Mouse (Mus musculus): Measurements from ENCODE around the gene B3gnt2. TPM values are rescaled to one million over a fixed set of nuclear protein-coding genes. Genes with fewer than 3 reads are reported as not detected.

The B3gnt2 gene
- polyA plus RNA-seq, 1 experiment from 2014 or later, result 2.9 TPM

GRCm38 (mm10) chr11:22848649-22849195, 12.0 kb downstream of the B3gnt2 start:
- H3K27ac ChIP-seq (ENCODE audit: low read depth, low read length), result no peak overlapping the region
- H3K9ac ChIP-seq (ENCODE audit: low read depth, low read length), result no peak overlapping the region
- no peaks in the 10 kb centered on the region for H3K36me3 ChIP-seq (ENCODE audit: control insufficient read depth, insufficient read depth, low read length)
- no peaks in the 10 kb centered on the region for H3K27me3 ChIP-seq (ENCODE audit: control insufficient read depth, insufficient read depth, low read length)
- H3K9me3 ChIP-seq (replicated peaks; ENCODE audit: control insufficient read depth, low read length), result no peaks in the 10 kb centered on the region
- peaks cover 37% of the 10 kb centered on the region for H3K4me1 ChIP-seq (ENCODE audit: control insufficient read depth, insufficient read depth, low read length)
- ATAC-seq (replicated peaks; ENCODE audit: insufficient number of reproducible peaks, low FRiP score, low TSS enrichment), result no peak
- no peak overlapping the region for H3K4me2 ChIP-seq
- WGBS (ENCODE audit: insufficient replicate concordance), result 73% methylated on average over 5 of the region's 5 CpGs
- no peak overlapping the region for H3K4me3 ChIP-seq (ENCODE audit: low read depth, low read length)

GRCm38 (mm10) chr11:22847732-22848648, 12.8 kb downstream of the B3gnt2 start:
- no peak for ATAC-seq (replicated peaks; ENCODE audit: insufficient number of reproducible peaks, low FRiP score, low TSS enrichment)
- no peak overlapping the region for H3K4me2 ChIP-seq
- peaks cover 34% of the 10 kb centered on the region for H3K4me1 ChIP-seq (ENCODE audit: control insufficient read depth, insufficient read depth, low read length)
- no peaks in the 10 kb centered on the region for H3K9me3 ChIP-seq (replicated peaks; ENCODE audit: control insufficient read depth, low read length)
- no peak overlapping the region for H3K4me3 ChIP-seq (ENCODE audit: low read depth, low read length)
- 45% methylated on average over 8 of the region's 8 CpGs for WGBS (ENCODE audit: insufficient replicate concordance)
- H3K36me3 ChIP-seq (ENCODE audit: control insufficient read depth, insufficient read depth, low read length), result no peaks in the 10 kb centered on the region
- H3K9ac ChIP-seq (ENCODE audit: low read depth, low read length), result no peak overlapping the region
- no peak overlapping the region for H3K27ac ChIP-seq (ENCODE audit: low read depth, low read length)
- no peaks in the 10 kb centered on the region for H3K27me3 ChIP-seq (ENCODE audit: control insufficient read depth, insufficient read depth, low read length)

- H3K27ac ChIP-seq (ENCODE audit: low read depth, low read length), result no peak overlapping the region
- H3K4me2 ChIP-seq, result no peak overlapping the region
- WGBS (ENCODE audit: insufficient replicate concordance), result 35% methylated on average over 8 of the region's 8 CpGs
- no peak overlapping the region for H3K4me3 ChIP-seq (ENCODE audit: low read depth, low read length)
- peaks cover 34% of the 10 kb centered on the region for H3K4me1 ChIP-seq (ENCODE audit: control insufficient read depth, insufficient read depth, low read length)
- no peaks in the 10 kb centered on the region for H3K36me3 ChIP-seq (ENCODE audit: control insufficient read depth, insufficient read depth, low read length)
- H3K27me3 ChIP-seq (ENCODE audit: control insufficient read depth, insufficient read depth, low read length), result no peaks in the 10 kb centered on the region
- no peak overlapping the region for H3K9ac ChIP-seq (ENCODE audit: low read depth, low read length)
- ATAC-seq (replicated peaks; ENCODE audit: insufficient number of reproducible peaks, low FRiP score, low TSS enrichment), result no peak
- no peaks in the 10 kb centered on the region for H3K9me3 ChIP-seq (replicated peaks; ENCODE audit: control insufficient read depth, low read length)
Observed at GRCm38 (mm10) chr11:22846960-22847731, 13.6 kb downstream of the B3gnt2 start.

- Histone ChIP-seq H3K9me3 (replicated peaks; ENCODE audit: control insufficient read depth, low read length) (no peaks in the 10 kb centered on the region), H3K9ac (ENCODE audit: low read depth, low read length) (no peak overlapping the region), H3K36me3 (ENCODE audit: control insufficient read depth, insufficient read depth, low read length) (no peaks in the 10 kb centered on the region)
Observed at GRCm38 (mm10) chr11:22846093-22846835, 14.5 kb downstream of the B3gnt2 start.

GRCm38 (mm10) chr11:22844754-22845718, 15.7 kb downstream of the B3gnt2 start:
- Histone ChIP-seq H3K9ac (ENCODE audit: low read depth, low read length) (no peak overlapping the region), H3K36me3 (ENCODE audit: control insufficient read depth, insufficient read depth, low read length) (no peaks in the 10 kb centered on the region), H3K27ac (ENCODE audit: low read depth, low read length) (no peak overlapping the region), H3K27me3 (ENCODE audit: control insufficient read depth, insufficient read depth, low read length) (no peaks in the 10 kb centered on the region), H3K4me2 (no peak overlapping the region), H3K9me3 (replicated peaks; ENCODE audit: control insufficient read depth, low read length) (no peaks in the 10 kb centered on the region), H3K4me1 (ENCODE audit: control insufficient read depth, insufficient read depth, low read length) (peaks cover 30% of the 10 kb centered on the region), H3K4me3 (ENCODE audit: low read depth, low read length) (no peak overlapping the region)
- no peak for ATAC-seq (replicated peaks; ENCODE audit: insufficient number of reproducible peaks, low FRiP score, low TSS enrichment)
- 48% methylated on average over 4 of the region's 4 CpGs for WGBS (ENCODE audit: insufficient replicate concordance)

More at GRCm38 (mm10) chr11:22846093-22846835, 14.5 kb downstream of the B3gnt2 start:
- peaks cover 34% of the 10 kb centered on the region for H3K4me1 ChIP-seq (ENCODE audit: control insufficient read depth, insufficient read depth, low read length)
- H3K27me3 ChIP-seq (ENCODE audit: control insufficient read depth, insufficient read depth, low read length), result no peaks in the 10 kb centered on the region
- no peak overlapping the region for H3K4me3 ChIP-seq (ENCODE audit: low read depth, low read length)
- ATAC-seq (replicated peaks; ENCODE audit: insufficient number of reproducible peaks, low FRiP score, low TSS enrichment), result no peak
- WGBS (ENCODE audit: insufficient replicate concordance), result 57% methylated on average over 6 of the region's 6 CpGs
- H3K27ac ChIP-seq (ENCODE audit: low read depth, low read length), result no peak overlapping the region
- no peak overlapping the region for H3K4me2 ChIP-seq

GRCm38 (mm10) chr11:22839456-22839855, 21.3 kb downstream of the B3gnt2 start:
- no peak overlapping the region for H3K9ac ChIP-seq (ENCODE audit: low read depth, low read length)
- no peaks in the 10 kb centered on the region for H3K4me1 ChIP-seq (ENCODE audit: control insufficient read depth, insufficient read depth, low read length)
- H3K36me3 ChIP-seq (ENCODE audit: control insufficient read depth, insufficient read depth, low read length), result no peaks in the 10 kb centered on the region
- H3K9me3 ChIP-seq (replicated peaks; ENCODE audit: control insufficient read depth, low read length), result no peaks in the 10 kb centered on the region
- 67% methylated on average over 3 of the region's 3 CpGs for WGBS (ENCODE audit: insufficient replicate concordance)
- H3K4me3 ChIP-seq (ENCODE audit: low read depth, low read length), result no peak overlapping the region
- H3K27ac ChIP-seq (ENCODE audit: low read depth, low read length), result no peak overlapping the region
- ATAC-seq (replicated peaks; ENCODE audit: insufficient number of reproducible peaks, low FRiP score, low TSS enrichment), result no peak
- no peaks in the 10 kb centered on the region for H3K27me3 ChIP-seq (ENCODE audit: control insufficient read depth, insufficient read depth, low read length)
- H3K4me2 ChIP-seq, result no peak overlapping the region

GRCm38 (mm10) chr11:22838361-22838760, 22.4 kb downstream of the B3gnt2 start:
- no peak for ATAC-seq (replicated peaks; ENCODE audit: insufficient number of reproducible peaks, low FRiP score, low TSS enrichment)
- Histone ChIP-seq H3K4me3 (ENCODE audit: low read depth, low read length) (no peak overlapping the region), H3K27ac (ENCODE audit: low read depth, low read length) (no peak overlapping the region), H3K27me3 (ENCODE audit: control insufficient read depth, insufficient read depth, low read length) (no peaks in the 10 kb centered on the region), H3K9me3 (replicated peaks; ENCODE audit: control insufficient read depth, low read length) (no peaks in the 10 kb centered on the region), H3K36me3 (ENCODE audit: control insufficient read depth, insufficient read depth, low read length) (no peaks in the 10 kb centered on the region), H3K4me1 (ENCODE audit: control insufficient read depth, insufficient read depth, low read length) (no peaks in the 10 kb centered on the region), H3K9ac (ENCODE audit: low read depth, low read length) (no peak overlapping the region), H3K4me2 (no peak overlapping the region)
- 55% methylated on average over 1 of the region's 1 CpGs for WGBS (ENCODE audit: insufficient replicate concordance)

Data from heart, embryonic 11.5 days (tissue).